Mouse (Mus musculus) gastrocnemius, adult 18-20 months (tissue): ENCODE measurements at regions not wholly inside any gene's neighbourhood (a gene's known extent, or its start where the extent isn't known, plus 50 kb on each side); places are given as distances from the start of the nearest gene placed in this dataset.

ENCODE experiments used
- DNase-seq: peaks from one replicate; pipeline ENCODE4 v3.0.0; 2021; ENCODE audit warnings: low spot score

- no peak for DNase-seq
Observed at GRCm38 (mm10) chr7:123642596-123642995, 142.3 kb upstream of the Zkscan2 start.

- DNase-seq = no peak
Observed at GRCm38 (mm10) chr7:123643426-123643825, 143.2 kb upstream of the Zkscan2 start.

DNA sequence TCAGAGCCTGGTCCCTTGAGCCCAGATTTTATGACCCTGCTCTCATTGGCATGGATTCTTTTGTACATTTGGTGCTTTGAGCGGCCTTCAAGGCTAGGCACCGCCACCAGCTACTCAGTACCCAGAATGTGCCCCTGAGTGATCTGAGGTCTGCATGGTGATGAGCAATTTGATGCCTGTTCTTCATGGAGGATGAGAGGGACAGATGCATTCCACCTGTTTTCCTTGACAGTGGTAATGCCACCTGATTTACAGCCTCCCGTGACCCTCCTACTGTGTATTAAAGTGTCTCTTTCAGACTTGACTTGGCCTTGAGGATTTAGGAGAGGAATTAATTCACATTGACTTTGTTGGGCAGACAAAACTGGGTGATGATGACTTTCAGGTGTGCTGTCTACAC, 145.3 kb upstream of the Zkscan2 start:
- DNase-seq = no peak

DNA sequence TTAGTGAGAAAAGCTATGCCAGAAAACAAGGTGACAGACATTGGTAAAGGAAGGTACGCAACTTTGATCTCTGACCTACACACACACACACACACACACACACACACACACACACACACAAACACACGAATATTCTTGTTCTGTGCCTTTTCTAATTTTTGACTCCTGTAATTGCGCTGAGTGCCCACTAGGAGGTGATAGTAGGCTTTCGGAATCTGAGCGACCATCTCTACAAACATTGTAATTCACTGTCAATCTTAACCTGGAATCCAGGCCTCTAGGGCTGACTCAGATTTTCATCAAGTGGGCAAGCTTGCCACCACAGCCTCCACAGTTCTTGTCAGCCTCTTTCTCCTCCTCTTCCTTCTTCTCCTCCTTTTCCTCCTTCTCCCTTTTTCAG, 165.2 kb upstream of the Zkscan2 start:
- DNase-seq = no peak

DNA sequence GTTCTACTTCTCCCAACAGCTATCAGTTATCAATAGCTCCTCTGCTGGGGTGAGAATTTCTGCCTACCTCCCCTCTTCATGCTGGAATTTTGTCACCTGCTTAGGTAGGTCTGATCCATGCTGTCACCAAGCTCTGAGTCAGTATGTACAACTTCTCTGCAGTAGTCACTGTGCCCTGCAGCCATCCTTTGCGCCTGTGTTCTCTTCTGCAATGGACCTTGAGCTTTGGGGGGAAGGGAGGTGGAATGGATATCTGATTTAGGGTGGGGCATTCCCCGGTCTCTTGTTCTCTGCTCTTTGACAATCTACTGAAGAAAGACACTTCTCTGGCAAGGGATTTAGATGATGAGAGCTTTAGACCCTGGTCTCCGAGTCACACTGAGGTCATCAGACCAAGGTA, 184.5 kb upstream of the Zkscan2 start:
- DNase-seq = no peak

GRCm38 (mm10) chr7:123686547-123686946, 186.3 kb upstream of the Zkscan2 start:
- DNase-seq = no peak

GRCm38 (mm10) chr7:123731016-123731415, 230.8 kb upstream of the Zkscan2 start:
- no peak for DNase-seq

DNA sequence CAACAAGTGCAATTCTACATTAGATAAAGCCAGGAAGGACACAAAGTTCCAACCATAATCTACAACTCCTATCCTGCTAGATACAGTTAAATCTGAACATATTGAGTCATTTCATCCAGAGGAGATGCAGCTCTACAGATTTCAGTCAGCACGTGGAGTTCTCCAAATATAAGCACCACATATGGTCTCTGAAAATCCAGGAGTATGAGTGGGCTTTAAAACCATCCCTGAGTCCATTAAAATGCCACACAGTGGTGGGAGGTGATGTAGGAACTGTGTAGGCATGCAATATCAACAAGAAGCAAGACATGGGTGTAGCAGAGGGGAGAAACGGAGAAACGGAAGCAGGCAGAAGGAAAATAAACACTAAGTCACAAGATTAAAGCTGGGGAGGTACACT, 232.8 kb upstream of the Zkscan2 start:
- no peak for DNase-seq

DNA sequence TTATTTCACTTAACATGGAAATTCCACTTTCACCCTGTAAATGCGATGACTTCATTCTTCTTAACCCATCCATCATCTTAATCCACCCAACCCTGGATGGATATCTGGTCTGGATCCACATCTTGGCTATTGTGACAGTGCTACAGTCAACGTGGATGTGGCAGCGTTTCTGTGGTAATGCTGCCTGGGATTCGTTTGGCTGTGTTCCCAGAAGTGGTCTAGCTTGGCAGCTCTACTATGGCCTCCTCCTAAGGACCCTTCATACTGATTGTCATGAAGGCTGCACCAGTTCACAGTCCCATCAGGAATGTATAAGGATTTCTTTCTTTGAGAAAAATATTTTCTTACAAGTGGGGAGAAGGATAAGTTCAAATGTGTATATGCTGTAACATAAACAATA, 234.7 kb upstream of the Hs3st4 start:
- DNase-seq = no peak

GRCm38 (mm10) chr7:123753252-123753651, 229.4 kb upstream of the Hs3st4 start:
- no peak for DNase-seq

GRCm38 (mm10) chr7:123795036-123795435, 187.6 kb upstream of the Hs3st4 start:
- DNase-seq = no peak

DNA sequence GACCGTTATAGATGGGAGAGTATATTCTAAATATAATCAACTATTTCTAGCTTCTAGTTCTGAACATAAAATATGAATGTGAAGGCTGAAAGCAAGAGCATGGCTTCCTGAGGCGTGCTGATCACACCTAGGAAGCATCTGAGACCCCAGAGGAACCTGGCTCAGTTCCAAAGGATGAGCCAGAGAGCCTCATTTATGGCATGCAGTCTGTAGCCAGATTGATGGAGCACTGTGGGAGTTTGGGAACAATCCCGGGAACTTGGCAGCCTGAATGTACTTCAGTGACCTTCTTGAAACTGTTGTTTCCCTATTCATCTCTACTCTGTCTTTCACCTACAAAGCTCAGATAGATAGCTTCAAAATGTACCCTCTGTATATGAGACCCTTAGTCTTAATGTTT, 186.6 kb upstream of the Hs3st4 start:
- no peak for DNase-seq

DNA sequence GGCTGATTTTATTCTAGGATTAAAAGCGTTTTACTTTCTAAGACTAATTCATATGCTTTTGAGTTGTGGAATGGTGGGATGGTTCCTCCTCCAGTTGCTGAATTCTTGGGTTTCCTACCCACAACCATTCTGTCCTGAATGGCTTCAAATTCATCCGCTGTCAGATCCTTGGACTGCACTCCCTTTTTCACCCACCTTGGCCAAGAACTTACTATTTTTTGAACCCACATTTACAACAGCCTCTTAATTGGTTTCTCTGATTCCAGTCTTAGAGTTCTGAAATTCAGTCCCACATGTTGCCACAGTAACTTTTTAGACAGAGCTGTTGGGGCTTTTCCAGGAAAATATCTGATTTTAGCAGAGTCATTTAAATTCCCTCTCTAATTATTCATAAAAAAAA, 177.0 kb upstream of the Hs3st4 start:
- no peak for DNase-seq

DNA sequence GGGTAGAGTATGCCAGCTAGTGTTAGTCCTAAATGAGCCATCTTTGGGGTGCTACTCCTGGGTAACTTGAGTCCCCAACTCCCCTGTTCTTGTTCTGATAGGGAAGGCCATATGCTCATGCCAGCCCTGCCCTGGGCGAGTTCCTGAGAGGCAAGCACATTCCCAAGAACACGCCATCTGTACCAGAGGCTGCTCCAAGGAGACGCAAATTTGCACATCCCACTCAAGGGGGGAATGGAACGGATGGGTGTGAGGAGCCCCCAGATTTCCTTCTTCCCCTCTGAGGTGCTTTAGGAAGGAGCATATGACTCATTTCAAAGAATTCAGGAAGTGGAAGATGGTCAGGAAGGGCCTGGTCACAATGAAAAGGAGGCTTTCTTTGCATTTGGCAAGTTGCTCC, 158.7 kb upstream of the Hs3st4 start:
- DNase-seq = no peak

DNA sequence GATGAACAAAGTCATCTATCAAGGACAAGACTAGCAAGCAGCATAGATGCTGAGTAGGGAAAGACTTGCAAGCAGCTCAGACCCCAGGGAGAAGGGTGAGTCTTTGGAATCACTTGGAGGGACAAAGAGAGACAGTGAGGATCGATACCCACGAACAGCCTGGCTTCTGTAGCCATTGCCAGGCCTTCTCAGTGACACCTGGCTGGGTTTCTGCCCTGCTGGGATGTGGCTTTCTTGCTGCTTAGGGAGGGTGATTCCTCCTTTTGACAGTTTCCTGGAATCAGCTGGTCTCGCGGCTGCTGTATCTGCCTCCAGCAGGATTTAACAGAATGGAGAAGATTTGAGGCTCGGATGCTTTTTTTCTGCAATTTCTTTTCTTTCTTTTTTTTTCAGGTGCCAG, 156.3 kb upstream of the Hs3st4 start:
- no peak for DNase-seq

DNA sequence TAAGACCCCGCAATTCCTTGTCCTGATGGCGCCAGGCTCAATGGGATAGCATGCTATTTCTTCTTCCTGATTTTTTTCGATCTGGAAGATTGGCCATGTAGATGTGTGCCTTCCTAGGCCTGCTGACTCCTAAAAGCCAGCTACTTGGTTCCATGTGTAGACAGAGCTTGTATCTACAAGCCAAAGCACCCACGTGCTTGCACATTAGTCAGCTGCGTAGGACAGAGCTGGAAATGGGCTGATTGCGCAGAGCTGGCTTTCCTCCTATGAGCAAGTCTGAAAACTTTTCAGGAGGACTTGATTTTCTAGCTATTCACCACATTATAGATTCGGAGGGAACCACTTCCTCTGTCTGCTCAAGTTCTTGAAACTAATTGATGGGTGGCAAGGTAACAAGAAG, 140.1 kb upstream of the Hs3st4 start:
- no peak for DNase-seq

DNA sequence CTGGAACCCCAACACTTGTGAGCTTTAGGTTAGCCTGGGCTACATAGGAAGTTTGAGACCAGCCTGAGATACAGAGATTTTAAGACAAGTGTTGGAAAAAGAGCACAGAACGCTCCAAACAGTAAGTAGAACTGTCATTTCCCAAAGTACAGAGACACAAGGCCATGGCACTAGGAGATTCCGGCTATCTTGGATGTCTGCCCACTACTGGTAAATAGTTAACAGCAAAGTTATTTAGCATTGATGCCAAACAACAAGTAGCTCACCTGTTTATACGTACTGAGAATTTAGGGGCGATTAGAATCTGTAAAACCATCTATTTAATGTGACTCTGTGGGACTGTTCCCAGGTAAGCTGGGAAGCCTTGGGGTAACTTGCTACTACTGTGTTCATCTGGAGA, 135.6 kb upstream of the Hs3st4 start:
- DNase-seq = no peak

DNA sequence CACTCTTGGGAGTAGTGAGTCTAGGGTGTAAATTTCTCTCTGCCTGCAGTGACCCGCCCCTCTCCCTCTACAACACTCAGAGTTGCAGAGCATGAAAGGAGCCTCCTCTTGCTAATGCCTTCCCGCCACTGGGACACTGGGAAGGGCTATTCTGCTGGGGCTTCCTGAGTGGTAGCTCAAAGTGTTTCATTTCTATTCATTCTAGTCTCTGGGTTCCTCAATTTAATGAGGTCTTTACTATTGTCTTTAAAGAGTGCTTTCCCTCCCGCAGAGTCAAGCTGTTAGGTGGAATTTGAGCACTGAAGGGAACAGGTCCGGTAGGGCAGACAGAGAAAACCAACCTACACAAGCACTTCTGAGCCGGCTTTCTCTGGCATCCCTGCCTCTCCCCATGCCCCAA, 134.0 kb upstream of the Hs3st4 start:
- DNase-seq = no peak

DNA sequence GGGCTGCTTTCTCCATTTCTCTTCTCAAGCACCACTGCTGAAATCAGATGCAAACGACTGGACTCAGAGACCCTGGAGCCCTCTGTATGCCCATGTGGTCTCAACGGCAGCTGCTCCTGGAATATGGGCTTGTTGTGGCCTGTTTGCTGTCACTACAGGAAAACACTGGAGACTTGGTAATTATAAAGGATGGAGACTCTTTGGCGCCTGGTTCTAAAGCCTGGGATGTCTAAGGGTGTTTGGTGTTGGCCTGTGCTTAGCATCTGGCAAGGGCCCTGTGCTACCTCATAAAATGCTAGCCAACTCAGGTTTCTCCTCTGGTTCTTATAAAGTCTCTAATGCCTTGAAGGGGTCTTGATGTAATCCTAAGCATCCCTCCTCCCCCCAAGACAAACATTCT, 133.4 kb upstream of the Hs3st4 start:
- no peak for DNase-seq

DNA sequence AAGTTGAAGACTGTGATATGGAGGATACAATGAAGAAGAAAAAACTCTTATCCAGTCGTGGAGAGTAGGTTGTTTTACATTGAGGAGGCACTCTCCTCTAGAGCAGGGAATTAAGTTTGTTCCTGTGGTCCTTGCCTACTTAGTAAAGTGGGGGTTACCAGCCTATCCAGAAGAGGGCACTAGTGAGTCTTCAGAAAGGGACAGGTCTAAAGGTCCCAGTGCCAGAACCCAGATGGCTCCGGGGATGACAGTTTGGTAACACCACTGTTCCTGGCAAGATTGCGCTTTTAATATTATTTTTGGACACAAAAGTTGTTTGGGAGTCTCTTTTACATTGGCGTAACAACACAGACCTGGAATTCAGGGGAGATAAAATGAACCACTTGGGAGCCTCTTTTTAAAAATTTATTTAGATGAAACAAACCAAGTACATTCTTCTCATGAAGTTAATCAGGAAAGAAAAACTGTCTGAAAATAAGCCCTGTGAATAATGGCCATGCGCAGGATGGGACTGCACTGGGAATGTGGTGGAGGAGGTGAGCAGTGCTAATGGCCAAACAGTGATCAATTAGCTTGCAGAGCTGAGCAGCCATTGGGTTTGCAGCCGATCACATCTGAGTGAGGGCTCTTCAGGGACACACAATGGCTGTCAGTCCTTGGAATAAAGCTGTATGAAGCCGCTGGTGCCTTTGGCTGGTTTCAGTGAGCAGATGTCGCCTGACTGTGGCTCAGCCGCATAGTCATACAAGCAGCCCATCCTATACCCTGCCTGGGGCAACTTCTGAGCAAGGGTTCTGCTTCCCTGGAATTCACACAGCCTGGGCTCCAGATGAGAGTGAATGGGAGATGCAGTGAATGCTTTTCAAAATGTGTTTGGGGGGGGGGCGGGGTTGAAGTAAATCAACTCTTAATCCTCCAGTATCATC, 132.1 kb upstream of the Hs3st4 start:
- no peak for DNase-seq

DNA sequence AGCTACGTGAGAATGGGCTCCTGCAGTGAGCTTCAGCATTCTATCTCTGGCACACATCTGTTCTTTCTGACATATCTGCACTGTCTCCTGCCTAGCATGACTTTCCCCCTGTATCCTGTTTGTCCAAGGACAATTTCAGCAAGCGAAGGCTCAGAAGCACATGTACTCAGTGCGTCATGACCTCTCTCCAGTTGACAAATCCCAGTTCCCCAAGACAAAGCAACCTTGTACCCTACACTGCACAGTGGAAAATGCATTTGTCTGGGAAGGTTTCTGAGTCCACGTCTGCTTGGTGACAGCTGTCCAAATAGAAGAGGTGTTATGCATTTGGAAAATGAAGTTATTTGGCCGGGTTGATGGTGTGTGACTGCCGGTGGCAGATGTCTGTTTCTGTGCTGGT, 125.1 kb upstream of the Hs3st4 start:
- no peak for DNase-seq

DNA sequence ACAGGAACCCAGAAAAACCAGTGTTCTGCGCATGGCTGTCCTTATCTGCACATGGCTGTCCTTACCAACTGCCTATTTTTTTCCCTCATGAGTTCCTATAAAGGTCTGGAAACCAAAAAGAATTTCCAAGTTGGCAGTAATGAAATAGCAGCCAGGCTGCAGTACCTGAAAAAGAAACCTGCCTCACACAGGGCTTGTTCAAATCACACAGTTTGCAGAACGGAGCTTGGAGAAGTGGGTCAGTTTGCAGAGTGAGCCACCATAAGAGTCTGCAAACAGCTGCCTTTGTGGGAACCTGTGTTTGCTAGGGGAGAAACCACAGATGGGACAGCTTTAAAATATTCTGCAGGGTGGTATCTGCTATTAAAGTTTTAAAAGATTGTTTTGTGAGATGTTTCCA, 121.0 kb upstream of the Hs3st4 start:
- DNase-seq = no peak

GRCm38 (mm10) chr7:123896759-123897444, 85.8 kb upstream of the Hs3st4 start:
- no peak for DNase-seq
